22 mouse cellular contexts compared by ENCODE assay signal in the genomic region with DNA sequence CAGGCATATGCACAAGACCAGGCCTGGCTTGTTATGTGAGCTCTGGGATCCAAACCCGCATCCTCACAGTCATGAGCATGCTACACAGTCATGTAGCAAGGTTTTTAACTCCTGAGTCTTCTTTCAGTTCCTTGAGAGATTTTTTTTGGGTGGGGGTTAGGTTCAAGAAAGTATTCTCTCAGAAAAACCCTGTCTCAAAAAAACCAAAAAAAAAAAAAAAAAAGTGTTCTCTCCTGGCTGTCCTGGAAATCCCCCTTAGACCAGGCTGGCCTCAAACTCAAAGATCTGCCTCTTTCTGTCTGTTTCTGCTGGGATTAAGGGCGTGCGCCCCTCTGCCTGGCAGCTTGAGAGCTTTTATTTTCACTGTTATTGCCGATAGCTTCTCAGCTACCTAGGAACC. TPM values are rescaled to one million over a fixed set of nuclear protein-coding genes. Genes with fewer than 3 reads are reported as not detected.
DNase-seq lines count a peak whose midpoint lies in the region; ATAC-seq and TF ChIP-seq lines count a peak whose summit lies in the region.
"Had no signal": no experiment of that assay in that cellular context is flagged by ENCODE, and none has a peak within 500 bp of the region (broad histone marks: within the 10 kb centered on the region; RNA-seq: fewer than 3 reads in every experiment).

No protein-coding gene starts in this region.

- H3K27ac ChIP-seq in heart, embryonic 13.5 days (replicated peaks) = no peak overlapping the region
- no peak overlapping the region for H3K27ac ChIP-seq in heart, adult 2 months
- H3K27ac ChIP-seq in limb, embryonic 12.5 days = 0 out of 2 replicates have a peak overlapping the region, but pooled peaks have one; percentile 4
- H3K27ac ChIP-seq in limb, embryonic 10.5 days = no peak overlapping the region
- 0 out of 2 replicates have a peak overlapping the region, but pooled peaks have one; percentile 11 for H3K27ac ChIP-seq in CH12.LX (ENCODE audit: insufficient read depth, low read depth)

- TF ChIP-seq CTCF in heart, adult 2 months (IDR thresholded peaks at IDR 0.05) = no peak
- no peak for TF ChIP-seq CTCF in CH12.LX (conservative IDR thresholded peaks at IDR 0.05 in 1 of 2, IDR thresholded peaks at IDR 0.05 in 1 of 2; ENCODE audit: low read depth in 2 of 2, low read length in 2 of 2)

- H3K36me3 ChIP-seq in heart, embryonic 13.5 days = 0 out of 2 replicates have a peak, but pooled peaks cover 5% of the 10 kb centered on the region
- H3K36me3 ChIP-seq in heart, adult 2 months (ENCODE audit: control insufficient read depth, insufficient read depth, low read length) = no peaks in the 10 kb centered on the region
- H3K36me3 ChIP-seq in limb, embryonic 12.5 days = no peaks in the 10 kb centered on the region
- no peaks in the 10 kb centered on the region for H3K36me3 ChIP-seq in limb, embryonic 10.5 days
- H3K36me3 ChIP-seq in CH12.LX (replicated peaks in 1 of 2; ENCODE audit: control insufficient read depth in 1 of 2, insufficient read depth in 1 of 2, low read length in 1 of 2) = no peaks in the 10 kb centered on the region
- H3K36me3 ChIP-seq: G1E had no signal

- no peaks in the 10 kb centered on the region for H3K79me2 ChIP-seq in heart, adult 2 months (replicated peaks; ENCODE audit: control insufficient read depth, insufficient read depth, low read length)
- H3K79me2 ChIP-seq in CH12.LX (replicated peaks; ENCODE audit: control insufficient read depth, extremely low read depth, insufficient read depth, poor library complexity, severe bottlenecking) = no peaks in the 10 kb centered on the region

- DNase-seq in heart, adult 2 months = no peak
- DNase-seq in limb, embryonic 10.5 days (ENCODE audit: low spot score) = no peak
- DNase-seq in CH12.LX (ENCODE audit: extremely low read depth) = peak; percentile 51
- DNase-seq: adrenal gland, adult 2 months; adrenal gland, adult 8-10 months; adrenal gland, postnatal 10 days; adrenal gland, postnatal 14 days; adrenal gland, postnatal 25 days; adrenal gland, postnatal 36 days; B cell, adult 2 months; cerebellum, adult 11 months; cerebellum, adult 11-12 months; cerebellum, adult 18-20 months; cerebellum, adult 2 months had no signal

- 66% methylated on average over 4 of the region's 4 CpGs for WGBS in heart, embryonic 13.5 days
- WGBS in heart, adult 2 months = 89% methylated on average over 4 of the region's 4 CpGs
- WGBS in limb, embryonic 12.5 days = 68% methylated on average over 4 of the region's 4 CpGs
- 84% methylated on average over 4 of the region's 4 CpGs for WGBS in limb, embryonic 10.5 days

- no peak for TF ChIP-seq RAD21 in CH12.LX (IDR thresholded peaks at IDR 0.05; ENCODE audit: low read depth, low read length)

- H3K4me2 ChIP-seq in heart, embryonic 13.5 days = no peak overlapping the region
- no peak overlapping the region for H3K4me2 ChIP-seq in limb, embryonic 12.5 days
- H3K4me2 ChIP-seq in CH12.LX (ENCODE audit: insufficient read depth, low read depth, poor library complexity, severe bottlenecking) = no peak overlapping the region

- no peak for TF ChIP-seq POLR2A in heart, adult 2 months (IDR thresholded peaks at IDR 0.05; ENCODE audit: insufficient read depth, low read depth, low read length)
- no peak for TF ChIP-seq POLR2A in CH12.LX (IDR thresholded peaks at IDR 0.05; ENCODE audit: low read depth, low read length)

- H3K9me3 ChIP-seq in heart, embryonic 13.5 days = no peaks in the 10 kb centered on the region
- no peaks in the 10 kb centered on the region for H3K9me3 ChIP-seq in limb, embryonic 12.5 days
- no peaks in the 10 kb centered on the region for H3K9me3 ChIP-seq in limb, embryonic 10.5 days (replicated peaks)
- no peaks in the 10 kb centered on the region for H3K9me3 ChIP-seq in CH12.LX (replicated peaks; ENCODE audit: low read length)
- H3K9me3 ChIP-seq: G1E had no signal

- no peak for ATAC-seq in heart, embryonic 13.5 days (ENCODE audit: extremely low read depth, insufficient number of reproducible peaks, low FRiP score, low TSS enrichment)
- ATAC-seq in limb, embryonic 12.5 days (ENCODE audit: insufficient number of reproducible peaks, insufficient read depth, low FRiP score, low TSS enrichment, low read depth) = no peak
- ATAC-seq in megakaryocyte-erythroid progenitor cell, adult 5-6 weeks (replicated peaks; ENCODE audit: low FRiP score, low TSS enrichment, poor library complexity, severe bottlenecking) = no peak
- ATAC-seq: activated CD4-positive, CD25-positive, alpha-beta regulatory T cell, adult 4 months; CD4-positive, CD25-positive, alpha-beta regulatory T cell, adult 4 months; Patski had no signal

- no peak overlapping the region for H3K4me3 ChIP-seq in heart, embryonic 13.5 days
- H3K4me3 ChIP-seq in heart, adult 2 months = no peak overlapping the region
- no peak overlapping the region for H3K4me3 ChIP-seq in limb, embryonic 12.5 days (replicated peaks)
- H3K4me3 ChIP-seq in limb, embryonic 10.5 days = no peak overlapping the region
- H3K4me3 ChIP-seq in CH12.LX (replicated peaks in 1 of 3; ENCODE audit: low read depth in 2 of 3, low read length in 2 of 3, poor library complexity in 1 of 3) = no peak overlapping the region

- dilution Hi-C loops in CH12.LX (cut with MboI; ENCODE audit: extremely low pct_ligation_motif_present, extremely low pct_unique_long_range_greater_than_20kb, low sequenced_read_pairs) = no loop called here

- in situ Hi-C loops in CH12.LX (cut with MboI; ENCODE audit: low pct_ligation_motif_present, low pct_unique_long_range_greater_than_20kb, low sequenced_read_pairs) = no loop called here

- peak overlapping the region; percentile 59 for H3K9ac ChIP-seq in heart, embryonic 13.5 days
- no peak overlapping the region for H3K9ac ChIP-seq in heart, adult 2 months (ENCODE audit: low read depth, low read length)
- H3K9ac ChIP-seq in limb, embryonic 12.5 days (replicated peaks) = no peak overlapping the region
- H3K9ac ChIP-seq in CH12.LX (ENCODE audit: insufficient read depth, low read depth) = no peak overlapping the region

- no peak for TF ChIP-seq EP300 in heart, adult 2 months (IDR thresholded peaks at IDR 0.05; ENCODE audit: insufficient read depth, low read depth, low read length)
- no peak; the same call in 1 of the 2 replicates for TF ChIP-seq EP300 in CH12.LX (IDR thresholded peaks at IDR 0.05; ENCODE audit: low read length)

- intact Hi-C loops in heart, adult 2 months (cut with DNase I) = no loop called here

- peaks cover 31% of the 10 kb centered on the region for H3K4me1 ChIP-seq in heart, embryonic 13.5 days
- no peaks in the 10 kb centered on the region for H3K4me1 ChIP-seq in heart, adult 2 months (ENCODE audit: control insufficient read depth, insufficient read depth, low read length)
- no peaks in the 10 kb centered on the region for H3K4me1 ChIP-seq in limb, embryonic 12.5 days (replicated peaks)
- no peaks in the 10 kb centered on the region for H3K4me1 ChIP-seq in limb, embryonic 10.5 days
- H3K4me1 ChIP-seq in CH12.LX (ENCODE audit: control insufficient read depth in 1 of 2, insufficient read depth in 2 of 2) = peaks cover 9 to 26% of the 10 kb centered on the region in 2 experiments

- peaks cover 7% of the 10 kb centered on the region for H3K27me3 ChIP-seq in heart, embryonic 13.5 days (replicated peaks)
- no peaks in the 10 kb centered on the region for H3K27me3 ChIP-seq in heart, adult 2 months (ENCODE audit: control insufficient read depth, insufficient read depth, low read length)
- peaks cover 6% of the 10 kb centered on the region for H3K27me3 ChIP-seq in limb, embryonic 12.5 days
- peaks cover 8% of the 10 kb centered on the region for H3K27me3 ChIP-seq in limb, embryonic 10.5 days (ENCODE audit: low read depth, poor library complexity, severe bottlenecking)
- no peaks in the 10 kb centered on the region for H3K27me3 ChIP-seq in CH12.LX (replicated peaks)
- H3K27me3 ChIP-seq: Patski had no signal

TF ChIP-seq in CH12.LX, 34 proteins besides CTCF, POLR2A, EP300 and RAD21:
- TF ChIP-seq ZKSCAN1 (IDR thresholded peaks at IDR 0.05; ENCODE audit: borderline replicate concordance, low read depth, low read length) = no peak
- 0 out of 2 replicates have a peak, but pooled peaks have one; percentile 13 for TF ChIP-seq MYC (IDR thresholded peaks at IDR 0.05; ENCODE audit: low read depth, low read length)
- 0 out of 2 replicates have a peak, but pooled peaks have one; percentile 26 for TF ChIP-seq MXI1 (IDR thresholded peaks at IDR 0.05; ENCODE audit: low read depth, low read length)
- no peak for TF ChIP-seq UBTF (IDR thresholded peaks at IDR 0.05; ENCODE audit: low read depth, low read length)
- no peak for TF ChIP-seq USF1 (IDR thresholded peaks at IDR 0.05; ENCODE audit: low read depth, low read length)
- TF ChIP-seq ZNF384 (IDR thresholded peaks at IDR 0.05; ENCODE audit: low read depth, low read length) = peak; percentile 95
- no peak for TF ChIP-seq ETS1 (conservative IDR thresholded peaks at IDR 0.05; ENCODE audit: low read depth, low read length)
- TF ChIP-seq MEF2A (IDR thresholded peaks at IDR 0.05; ENCODE audit: borderline replicate concordance, low read depth, low read length) = no peak

RNA-seq across cellular contexts. Expression of a gene that starts 5.5 kb away (rescaled TPM):
- 0.12 and 0.17 TPM in 2 replicates for polyA plus RNA-seq in heart, embryonic 13.5 days (2015; fragmentation: Nextera tagmentation; extraction: Ambion mirVana)
- under 1 TPM in 1 of 2 experiments, not detected in 1; 0.10 TPM for total RNA-seq in heart, adult 2 months (2021)
- 0.04 and 0.09 TPM in 2 replicates for polyA plus RNA-seq in heart, adult 2 months (2012; rRNA removed)
- polyA plus RNA-seq in limb, embryonic 12.5 days (2016; fragmentation: Nextera tagmentation; extraction: Ambion mirVana) = 0.13 and 0.27 TPM in 2 replicates
- polyA plus RNA-seq in limb, embryonic 10.5 days (2016; fragmentation: Nextera tagmentation; extraction: Ambion mirVana) = 0.06 and 0.16 TPM in 2 replicates
- total RNA-seq in CH12.LX (2012; rRNA removed) = not detected in 2 replicates
- not detected in 2 replicates for total RNA-seq in CH12.LX (2014; rRNA removed)
- polyA plus RNA-seq in CH12.LX (2012; ENCODE audit: insufficient read length, low read depth) = not detected in 2 replicates
- not detected in 2 replicates for total RNA-seq in megakaryocyte-erythroid progenitor cell, adult 5-6 weeks (2014; fragmentation: Nextera tagmentation)
- not detected in 2 replicates for total RNA-seq in megakaryocyte-erythroid progenitor cell, adult 5-6 weeks (2017)
- total RNA-seq: MEL had no signal
- polyA plus RNA-seq: activated CD4-positive, CD25-positive, alpha-beta regulatory T cell, adult 4 months; adrenal gland, adult 2 months; CD4-positive, CD25-positive, alpha-beta regulatory T cell, adult 4 months; G1E had no signal

RNA-seq across cellular contexts. Expression of a gene that starts 15.5 kb away (rescaled TPM):
- 9.6 and 10.7 TPM in 2 replicates for polyA plus RNA-seq in heart, embryonic 13.5 days (2015; fragmentation: Nextera tagmentation; extraction: Ambion mirVana)
- 1 to 10 TPM; 1.7 to 2.3 TPM for total RNA-seq in heart, adult 2 months (2021)
- polyA plus RNA-seq in heart, adult 2 months (2012; rRNA removed) = 2.2 and 3.3 TPM in 2 replicates
- polyA plus RNA-seq in limb, embryonic 12.5 days (2016; fragmentation: Nextera tagmentation; extraction: Ambion mirVana) = 2.8 and 4.4 TPM in 2 replicates
- 1.8 and 2.6 TPM in 2 replicates for polyA plus RNA-seq in limb, embryonic 10.5 days (2016; fragmentation: Nextera tagmentation; extraction: Ambion mirVana)
- total RNA-seq in CH12.LX (2012; rRNA removed) = not detected in 2 replicates
- total RNA-seq in CH12.LX (2014; rRNA removed) = not detected in 2 replicates
- not detected in 2 replicates for polyA plus RNA-seq in CH12.LX (2012; ENCODE audit: insufficient read length, low read depth)
- total RNA-seq in megakaryocyte-erythroid progenitor cell, adult 5-6 weeks (2014; fragmentation: Nextera tagmentation) = not detected in 2 replicates
- not detected in 2 replicates for total RNA-seq in megakaryocyte-erythroid progenitor cell, adult 5-6 weeks (2017)
- polyA plus RNA-seq: activated CD4-positive, CD25-positive, alpha-beta regulatory T cell, adult 4 months; CD4-positive, CD25-positive, alpha-beta regulatory T cell, adult 4 months; G1E had no signal

Comparison
In these comparisons a context has a peak if more than half of its experiments do, and no peak if none do; other contexts are left out.
1. H3K27ac ChIP-seq: peak in limb, embryonic 12.5 days (single experiment) and CH12.LX (single experiment); none in heart, embryonic 13.5 days (single experiment), heart, adult 2 months (single experiment) and limb, embryonic 10.5 days (single experiment).